Mouse (Mus musculus): ENCODE measurements around the gene Gpr37l1.

Gene Gpr37l1

DNA sequence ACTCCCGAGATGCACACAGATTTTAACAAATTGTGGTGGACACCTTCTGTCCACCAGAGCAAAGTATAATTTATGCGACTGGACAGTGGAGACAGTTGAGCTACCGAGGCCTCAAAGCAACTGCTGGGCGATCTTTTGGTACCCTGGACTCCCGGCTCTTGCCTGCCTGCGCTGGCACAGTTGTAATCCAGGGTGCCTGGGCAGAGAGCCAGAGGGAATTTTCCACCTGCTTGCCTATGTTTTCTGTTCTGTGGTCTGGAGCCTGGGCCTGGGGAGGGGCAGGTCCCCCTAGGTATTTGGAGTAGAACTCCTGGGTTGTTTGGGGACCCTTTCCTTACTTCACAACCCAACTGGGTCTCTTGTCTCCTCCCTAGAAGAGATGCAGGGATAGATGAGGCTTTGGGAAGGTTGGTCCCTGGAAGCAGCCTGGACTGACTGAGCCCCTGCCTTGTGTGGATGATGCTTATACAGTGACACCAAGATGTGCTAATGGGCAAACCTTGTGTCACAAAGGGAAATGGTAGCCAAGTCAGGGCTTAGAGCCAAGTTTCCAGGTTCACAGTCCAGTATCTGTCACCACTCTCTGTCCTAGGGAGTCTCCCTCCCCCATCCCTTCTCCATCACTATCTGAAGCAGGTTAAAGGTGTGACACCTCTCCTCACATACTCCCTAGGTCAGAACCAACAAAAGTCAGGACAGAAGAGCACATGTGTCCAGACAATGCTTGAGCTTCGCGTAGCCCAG is 14.6 kb upstream of the Gpr37l1 start:
- no peak for DNase-seq (ENCODE audit: low spot score)

DNA sequence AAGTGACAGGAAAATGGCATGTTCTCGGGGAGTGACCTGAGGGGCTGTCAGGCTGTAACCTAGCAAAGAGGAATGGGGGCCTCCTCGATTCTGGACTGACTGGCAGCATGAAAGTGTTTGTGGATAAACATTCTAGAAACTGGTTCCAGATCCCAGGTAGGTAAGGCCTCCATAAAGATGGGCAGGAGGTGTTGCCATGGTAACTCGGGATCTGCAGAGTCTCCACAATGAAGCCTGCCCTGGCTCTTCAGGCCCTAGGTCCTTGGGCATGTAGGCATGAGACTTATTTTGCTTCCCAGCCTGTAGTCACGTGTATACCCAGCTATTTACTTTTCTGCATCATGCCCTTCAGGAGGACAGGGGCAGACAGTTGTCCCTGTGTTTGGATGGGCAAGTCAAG is 13.8 kb upstream of the Gpr37l1 start:
- no peak for DNase-seq (ENCODE audit: low spot score)

DNA sequence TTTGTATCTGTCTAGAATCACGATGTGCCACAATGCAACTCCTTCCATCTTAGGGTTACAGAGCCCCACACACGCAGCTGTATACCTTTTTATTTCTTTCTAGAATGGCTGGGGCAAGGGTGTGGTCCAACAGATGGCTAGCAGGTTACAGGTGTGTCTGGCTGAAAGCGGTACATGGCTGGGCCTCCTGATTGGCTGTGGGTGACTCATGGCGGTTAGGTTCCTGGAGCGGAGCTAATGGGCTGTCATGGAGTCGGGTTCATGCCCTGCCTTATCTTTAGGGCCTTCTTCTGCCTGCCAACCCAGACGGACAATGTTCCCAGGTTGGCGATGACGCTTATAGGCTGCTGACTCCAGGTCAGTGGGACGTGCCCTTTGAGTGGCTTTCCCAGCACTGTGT is 13.3 kb upstream of the Gpr37l1 start:
- peak; percentile 66 for DNase-seq (ENCODE audit: low spot score)

DNA sequence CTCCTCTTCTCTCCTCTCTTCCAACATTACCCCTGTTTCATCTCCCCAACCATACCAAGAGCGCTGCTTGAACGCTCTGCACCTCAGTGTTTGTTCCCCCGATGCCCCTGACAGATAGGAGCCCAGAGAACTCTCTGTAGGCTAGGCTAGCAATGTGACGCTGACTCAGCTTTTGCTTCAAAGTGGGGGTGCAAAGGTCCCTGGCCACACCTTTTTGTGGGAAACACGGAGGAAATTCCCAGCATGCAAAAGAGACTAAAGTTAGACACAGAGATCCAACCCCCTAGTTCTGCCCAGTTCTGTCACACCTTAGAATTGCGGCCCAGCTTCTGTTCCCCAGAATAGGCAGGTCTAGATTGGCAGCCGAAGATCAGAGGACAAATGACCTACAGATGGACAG is 11.4 kb upstream of the Gpr37l1 start:
- DNase-seq (ENCODE audit: low spot score) = no peak

DNA sequence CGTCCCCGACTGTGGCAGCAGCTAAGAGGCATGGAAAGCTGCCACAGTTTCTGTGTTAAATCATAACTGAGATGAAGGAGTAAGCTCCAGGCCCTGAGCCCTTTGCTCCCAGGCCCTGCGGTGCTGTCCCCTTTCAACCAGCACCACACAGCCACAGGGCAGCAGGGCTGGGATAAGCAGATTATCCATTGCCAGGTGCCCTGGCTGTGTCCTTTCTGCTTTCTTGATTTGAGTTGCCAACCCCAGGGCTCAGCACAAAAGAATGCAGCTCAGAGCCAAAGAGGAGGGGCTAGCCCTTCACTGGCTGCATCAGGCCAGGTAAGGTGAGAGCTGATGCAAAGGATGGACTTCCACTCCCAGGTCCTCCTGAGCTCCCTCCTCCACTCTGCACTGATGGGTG is 10.2 kb upstream of the Gpr37l1 start:
- DNase-seq (ENCODE audit: low spot score) = no peak

DNA sequence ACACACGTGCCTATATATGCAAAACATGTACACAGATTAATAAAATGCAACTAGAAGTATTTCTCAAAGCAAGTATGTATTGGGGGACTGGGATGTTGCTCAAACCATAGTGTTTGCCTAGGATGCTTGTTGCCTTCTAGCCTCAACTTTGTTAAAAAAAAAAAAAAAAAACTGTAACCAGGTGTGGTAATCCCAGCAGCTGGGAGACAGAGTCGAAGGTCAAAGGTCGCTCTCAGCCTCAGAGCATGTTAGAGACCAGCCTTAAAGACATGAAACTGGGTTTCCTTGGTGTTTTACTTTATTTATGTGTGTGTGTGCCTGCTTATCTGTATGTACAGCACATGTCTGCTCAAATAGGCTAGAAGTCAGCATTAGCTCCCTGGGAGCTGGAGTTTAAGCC is 7.7 kb upstream of the Gpr37l1 start:
- no peak for DNase-seq (ENCODE audit: low spot score)

DNA sequence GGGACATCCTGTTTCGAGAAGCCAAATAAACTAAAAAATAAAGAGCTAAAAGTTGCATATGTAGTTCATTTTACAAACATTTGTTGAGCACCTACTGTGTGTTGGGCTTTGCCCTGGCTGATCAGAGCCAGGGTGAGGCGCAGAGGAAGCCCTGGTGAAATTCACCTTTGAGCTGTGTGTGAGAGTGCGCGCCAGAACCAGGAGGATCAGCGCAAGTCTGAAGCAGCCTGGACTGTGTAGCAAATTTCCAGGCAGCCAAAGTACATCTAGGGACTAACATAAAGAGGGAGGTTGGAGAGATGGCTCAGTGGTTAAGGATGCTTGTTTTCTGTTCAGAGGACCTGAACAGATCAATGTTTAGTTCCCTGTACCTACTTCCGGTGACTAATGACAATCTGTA is 5.8 kb upstream of the Gpr37l1 start:
- no peak for DNase-seq (ENCODE audit: low spot score)

DNA sequence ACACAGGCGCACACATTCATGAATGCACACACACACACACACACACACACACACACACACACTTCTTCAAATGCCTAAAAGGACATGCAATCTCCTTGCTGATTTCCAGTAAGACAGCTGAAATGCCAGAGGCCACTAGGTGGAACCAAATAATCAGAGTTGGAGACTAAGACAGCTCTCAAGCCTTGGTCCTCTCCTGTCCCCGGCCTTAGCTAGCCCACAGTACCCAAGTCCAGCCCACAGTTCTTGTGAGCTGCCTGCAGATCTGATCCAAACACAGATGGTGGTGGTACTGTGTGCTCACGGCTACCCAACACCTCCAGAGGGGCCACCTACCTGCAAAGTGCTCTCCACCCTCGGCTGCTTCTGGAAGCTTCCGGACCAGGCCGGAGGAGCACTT is 4.5 kb upstream of the Gpr37l1 start:
- peak; percentile 74 for DNase-seq (ENCODE audit: low spot score)

DNA sequence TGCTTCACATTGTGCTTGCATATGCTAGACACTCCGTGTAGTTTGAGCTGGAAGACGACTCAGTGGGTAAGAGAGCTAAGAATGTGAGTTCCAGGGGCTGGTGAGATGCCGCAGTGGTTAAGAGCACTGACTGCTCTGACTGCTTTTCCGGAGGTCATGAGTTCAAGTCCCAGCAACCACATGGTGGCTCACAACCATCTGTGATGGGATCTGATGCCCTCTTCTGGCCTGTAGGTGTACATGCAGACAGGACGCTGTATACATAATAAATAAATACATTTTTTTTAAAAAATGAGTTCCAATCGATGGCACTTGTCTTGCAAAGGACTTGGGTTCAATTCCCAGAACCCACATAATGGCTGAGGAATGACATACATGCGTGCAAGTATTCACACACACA is 3.7 kb upstream of the Gpr37l1 start:
- DNase-seq (ENCODE audit: low spot score) = no peak

DNA sequence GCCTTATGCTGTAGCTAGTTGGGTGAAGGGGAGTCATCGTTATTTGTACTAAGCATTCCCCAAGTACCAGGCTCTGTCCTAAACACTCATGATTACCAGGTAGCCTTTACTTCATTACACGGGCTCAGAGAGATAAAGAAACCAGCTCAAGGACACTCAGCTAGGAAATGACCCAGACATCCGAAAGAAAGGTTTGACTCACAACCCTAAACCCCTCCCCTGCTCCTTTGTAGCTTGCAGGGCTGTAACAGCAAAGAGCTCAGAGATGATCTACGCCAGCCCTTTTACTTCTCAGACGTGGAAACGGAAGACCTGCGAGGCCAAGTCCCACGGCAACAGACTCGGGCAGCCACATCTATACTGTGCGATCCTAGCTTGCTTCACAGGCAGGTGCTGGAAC is 2.8 kb upstream of the Gpr37l1 start:
- DNase-seq (ENCODE audit: low spot score) = no peak

DNA sequence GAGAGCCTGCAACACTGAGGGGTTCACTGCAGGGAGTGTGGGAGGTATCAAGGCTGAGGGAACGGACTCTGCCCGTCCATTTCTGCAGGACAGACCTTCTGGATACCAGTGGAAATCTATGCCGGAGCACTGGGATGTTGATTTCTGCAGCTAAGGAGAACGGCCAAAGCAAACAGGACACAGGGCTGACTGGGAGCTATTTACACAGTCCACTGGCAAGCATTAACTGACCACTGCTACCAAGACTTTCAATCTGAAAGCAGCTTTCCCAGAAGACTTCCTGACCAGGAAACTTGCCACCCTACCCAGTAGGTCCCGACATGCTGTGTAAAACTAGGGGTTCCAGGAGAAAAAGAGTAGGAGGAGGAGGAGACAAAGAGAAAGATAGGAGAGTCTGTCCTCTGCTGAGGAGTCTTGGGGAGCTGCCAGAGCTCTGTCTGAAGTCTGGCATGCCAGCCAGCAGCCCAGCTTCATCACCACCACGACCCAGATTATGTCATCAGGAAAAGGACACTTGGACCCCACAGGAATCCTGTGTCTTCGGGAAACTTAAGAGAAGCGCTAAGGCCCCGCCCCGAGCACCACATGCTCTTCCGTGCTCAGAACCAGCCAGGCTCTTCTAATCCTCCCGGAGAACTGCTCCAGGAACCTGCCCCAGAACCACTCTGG is 2.2 kb upstream of the Gpr37l1 start:
- no peak for DNase-seq (ENCODE audit: low spot score)

DNA sequence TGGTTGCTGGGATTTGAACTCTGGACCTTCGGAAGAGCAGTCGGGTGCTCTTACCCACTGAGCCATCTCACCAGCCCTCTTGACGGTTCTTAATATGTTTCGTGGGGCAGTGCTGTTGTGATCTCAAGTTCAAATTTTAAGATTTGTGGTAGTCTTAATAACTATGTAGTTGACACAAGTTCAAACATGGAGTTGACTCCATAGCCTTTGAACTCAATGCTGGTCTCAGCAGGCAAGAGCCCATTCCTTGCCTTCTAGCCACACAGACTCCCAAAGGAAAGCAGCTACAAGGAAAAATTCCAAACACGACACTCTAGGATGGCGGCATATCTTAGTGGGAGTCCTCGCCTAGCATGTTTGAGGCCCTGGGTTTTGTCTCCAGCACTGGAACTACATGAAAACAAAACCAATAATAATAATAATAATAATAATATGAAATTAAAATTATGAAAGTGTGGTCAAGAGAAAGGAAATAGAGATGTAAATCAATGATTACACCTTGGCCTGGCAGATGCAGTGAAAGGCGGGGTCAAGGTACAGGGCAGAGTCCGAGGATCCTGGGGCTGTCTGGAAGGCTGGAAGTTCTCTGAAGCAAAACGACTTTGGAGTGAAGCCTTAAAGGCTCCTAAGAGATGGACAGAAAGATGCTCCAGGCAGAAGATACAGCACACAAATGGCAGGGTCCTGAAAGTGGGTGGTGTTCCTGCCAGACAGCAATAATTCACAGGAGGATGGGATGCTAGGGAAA is 1.1 kb upstream of the Gpr37l1 start:
- DNase-seq (ENCODE audit: low spot score) = no peak

DNA sequence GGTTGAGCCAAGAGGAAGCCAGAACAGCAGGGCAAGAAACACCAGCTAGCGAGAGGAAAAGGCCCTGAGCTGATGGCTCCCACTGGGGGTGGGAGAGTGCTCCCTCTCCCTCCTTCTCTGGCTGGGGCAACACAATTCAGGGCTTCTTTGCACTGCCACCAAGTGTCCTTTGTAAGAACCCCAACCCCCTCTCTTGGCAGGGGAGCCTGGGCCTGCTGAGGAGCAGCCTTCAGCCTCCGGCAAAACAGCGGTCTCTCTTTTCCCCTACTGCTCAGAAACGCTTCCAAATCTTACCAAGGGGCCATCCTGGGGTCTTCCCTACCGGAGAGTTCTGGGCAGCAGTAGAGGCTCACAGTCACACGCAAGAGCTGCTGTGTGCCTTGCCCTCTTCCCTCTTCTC is 4.8 kb downstream of the Gpr37l1 start:
- no peak for DNase-seq (ENCODE audit: low spot score)

DNA sequence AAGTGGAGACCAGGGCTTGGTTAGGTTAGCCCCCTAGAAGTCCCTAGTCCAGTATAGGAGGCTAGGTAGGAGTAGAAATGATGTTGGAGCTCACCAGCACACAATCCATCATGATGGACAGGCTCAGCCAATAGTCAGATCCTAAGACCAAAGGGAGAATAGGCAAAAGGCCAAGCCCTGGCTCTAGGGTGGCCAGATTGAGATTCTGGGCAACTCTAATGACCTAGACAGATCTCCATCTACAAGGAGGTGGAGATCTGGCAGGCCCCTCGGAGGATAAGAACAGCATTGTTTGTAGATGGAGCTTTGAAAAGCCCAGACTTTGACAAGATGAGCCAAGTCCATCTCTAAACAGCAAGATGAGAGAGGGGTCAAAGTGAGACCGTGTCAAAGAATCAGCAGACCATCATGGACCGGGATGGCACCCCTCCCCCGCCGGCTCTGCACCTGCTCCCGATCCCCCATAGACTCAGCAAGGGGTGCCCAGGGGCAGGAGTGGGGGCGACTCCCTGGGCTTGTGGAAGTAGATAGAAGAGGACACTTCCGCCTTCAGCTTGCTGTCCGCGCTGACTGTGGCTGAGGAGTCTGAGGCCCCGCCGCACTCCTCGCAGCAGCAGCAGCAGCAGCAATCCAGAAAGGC is 7.0 kb downstream of the Gpr37l1 start:
- no peak for DNase-seq (ENCODE audit: low spot score)

DNA sequence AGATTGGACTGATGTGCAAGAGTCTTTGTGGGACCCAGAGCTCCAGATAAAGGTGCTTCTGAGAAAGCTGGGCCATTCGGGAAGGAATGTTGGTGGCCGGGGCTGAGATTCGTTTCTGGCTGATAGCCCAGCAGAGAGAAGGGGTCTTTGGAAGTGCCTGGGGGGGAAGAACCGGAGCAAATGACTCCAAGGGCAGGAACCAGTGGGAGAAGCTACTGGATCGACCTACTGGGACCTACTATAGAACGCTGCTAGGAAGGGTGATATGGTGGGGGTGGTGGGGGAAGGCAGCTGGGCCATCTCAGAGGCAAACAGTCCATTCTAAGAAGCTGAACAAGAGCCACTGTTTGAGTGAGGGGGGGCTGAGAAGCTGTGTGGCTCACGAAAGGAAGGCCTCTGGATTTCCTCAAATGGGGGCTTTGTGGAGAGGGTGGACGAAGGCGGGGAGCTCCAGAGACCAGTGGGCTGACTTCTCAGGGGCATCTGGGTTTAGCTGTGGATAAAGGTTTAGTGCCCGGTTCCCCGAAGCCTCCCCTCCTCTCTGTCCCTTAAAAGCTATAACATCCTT is 7.8 kb downstream of the Gpr37l1 start:
- DNase-seq (ENCODE audit: low spot score) = no peak

DNA sequence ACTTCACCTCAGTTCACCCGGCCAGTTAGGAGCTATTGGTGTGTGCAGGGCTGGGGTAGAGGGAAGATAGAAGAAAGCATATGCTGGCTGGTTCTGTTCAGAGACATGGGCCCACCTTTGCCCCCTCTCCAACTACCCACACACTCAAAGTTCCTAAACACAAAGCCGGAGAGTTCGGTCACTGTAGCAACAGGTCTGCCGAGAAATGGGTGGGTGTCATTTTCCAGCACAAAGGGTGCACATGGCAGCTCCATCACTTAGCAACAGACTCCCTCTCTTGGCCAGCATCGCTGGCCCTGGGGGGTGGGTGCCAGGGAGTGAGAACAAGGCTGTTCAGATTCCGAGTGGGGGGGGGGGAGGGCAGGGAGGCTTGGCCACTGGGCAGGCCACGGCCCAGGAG is 8.4 kb downstream of the Gpr37l1 start:
- no peak for DNase-seq (ENCODE audit: low spot score)

DNA sequence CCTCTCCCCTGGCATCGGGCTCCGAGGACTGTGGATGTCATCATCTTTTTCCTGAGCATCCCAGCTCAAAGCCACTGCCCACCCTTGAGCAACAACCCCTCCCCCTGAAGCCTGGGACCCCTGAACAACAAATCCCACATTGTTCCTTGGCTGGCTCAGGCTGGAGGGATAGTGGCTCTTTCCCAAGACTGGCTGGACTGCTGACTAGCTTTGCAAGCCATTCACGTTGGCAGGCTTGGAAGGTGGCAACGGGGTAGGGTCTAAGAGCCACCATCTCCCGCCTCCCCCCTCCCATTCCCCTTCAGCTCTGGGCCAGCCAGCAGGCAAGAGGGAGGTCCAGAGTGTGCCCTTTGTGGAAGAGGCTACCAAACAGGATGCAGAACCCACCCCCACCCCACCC is 8.8 kb downstream of the Gpr37l1 start:
- no peak for DNase-seq (ENCODE audit: low spot score)

DNA sequence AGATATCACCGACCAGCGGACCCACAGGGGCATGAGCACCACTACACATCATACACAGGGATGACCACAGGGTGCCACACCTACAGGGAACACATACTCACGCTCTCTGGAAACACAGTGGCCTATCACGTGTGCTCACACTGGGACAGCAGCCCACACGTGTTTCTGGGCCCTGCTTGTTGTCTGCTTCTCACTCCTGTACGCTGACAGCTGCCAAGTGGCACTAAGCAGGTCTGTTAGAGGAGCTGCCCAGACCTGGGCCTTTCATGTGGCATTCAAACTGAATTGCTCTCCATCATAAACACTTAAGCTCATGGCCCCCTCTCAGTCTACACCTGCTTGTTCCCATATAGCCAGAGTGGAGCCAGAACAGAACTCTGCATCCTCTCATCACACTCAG is 11.2 kb downstream of the Gpr37l1 start:
- DNase-seq (ENCODE audit: low spot score) = no peak

DNA sequence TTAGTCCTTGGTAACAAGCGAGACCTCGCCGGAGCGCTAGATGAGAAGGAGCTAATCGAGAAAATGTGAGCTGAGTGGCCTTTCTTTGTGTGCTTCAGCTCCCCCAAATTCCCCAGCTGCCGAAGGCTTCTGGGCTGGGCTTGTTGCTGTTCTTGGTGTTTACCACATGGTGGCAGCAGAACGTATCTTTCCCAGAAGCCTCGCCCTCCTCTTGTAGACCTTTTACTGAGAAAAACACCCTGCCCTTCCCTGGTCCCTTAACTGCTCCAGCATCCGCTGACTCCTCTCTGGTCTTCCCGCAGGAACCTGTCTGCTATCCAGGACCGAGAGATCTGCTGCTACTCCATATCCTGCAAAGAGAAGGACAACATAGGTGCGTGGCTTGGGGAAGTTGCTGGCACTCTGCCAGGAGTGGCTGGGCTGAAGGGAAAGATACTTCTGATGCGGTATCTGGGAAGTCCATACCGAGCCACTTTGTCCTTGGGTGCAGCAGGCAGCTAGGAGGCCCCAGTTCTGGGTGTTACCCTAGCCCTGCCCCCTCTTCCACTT is 13.0 kb downstream of the Gpr37l1 start:
- DNase-seq (ENCODE audit: low spot score) = peak; percentile 75

DNA sequence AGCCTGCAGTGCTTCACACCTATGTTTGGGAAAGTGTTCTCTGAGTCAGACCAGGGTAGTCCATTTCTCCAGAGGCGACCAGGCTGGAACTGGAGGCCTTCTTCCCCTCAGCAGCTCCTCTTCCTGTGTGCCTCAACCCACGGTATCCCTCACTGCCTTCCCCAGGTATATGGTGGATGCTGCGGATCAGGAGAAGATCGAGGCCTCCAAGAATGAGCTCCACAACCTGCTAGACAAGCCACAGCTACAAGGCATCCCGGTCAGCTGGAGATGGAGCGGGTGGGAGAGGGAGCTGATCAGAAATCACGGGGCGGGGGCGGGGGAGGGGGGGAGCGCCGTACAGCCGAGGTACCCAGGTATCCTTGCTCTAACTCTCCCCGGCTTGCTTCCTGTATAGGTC is 13.5 kb downstream of the Gpr37l1 start:
- no peak for DNase-seq (ENCODE audit: low spot score)

DNA sequence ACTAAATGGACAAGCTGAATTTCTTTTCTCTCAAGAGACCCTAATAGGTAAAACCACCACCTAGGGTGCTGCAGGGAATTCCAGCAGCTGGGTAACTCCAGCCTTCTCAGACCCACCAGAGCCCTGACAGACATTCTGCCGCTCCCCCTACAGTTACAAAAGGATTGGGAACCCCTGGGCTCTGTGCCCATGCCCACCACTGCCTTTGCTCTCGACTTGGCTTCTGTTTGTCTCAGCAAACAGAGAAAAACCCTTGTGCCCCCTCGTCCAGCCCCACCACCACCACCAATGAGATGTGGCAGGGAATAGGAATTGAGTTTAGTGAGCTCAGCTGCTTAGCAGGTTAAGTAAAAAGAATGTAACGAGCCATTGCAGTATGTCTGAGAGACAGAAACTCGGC is 18.5 kb downstream of the Gpr37l1 start:
- no peak for DNase-seq (ENCODE audit: low spot score)

DNA sequence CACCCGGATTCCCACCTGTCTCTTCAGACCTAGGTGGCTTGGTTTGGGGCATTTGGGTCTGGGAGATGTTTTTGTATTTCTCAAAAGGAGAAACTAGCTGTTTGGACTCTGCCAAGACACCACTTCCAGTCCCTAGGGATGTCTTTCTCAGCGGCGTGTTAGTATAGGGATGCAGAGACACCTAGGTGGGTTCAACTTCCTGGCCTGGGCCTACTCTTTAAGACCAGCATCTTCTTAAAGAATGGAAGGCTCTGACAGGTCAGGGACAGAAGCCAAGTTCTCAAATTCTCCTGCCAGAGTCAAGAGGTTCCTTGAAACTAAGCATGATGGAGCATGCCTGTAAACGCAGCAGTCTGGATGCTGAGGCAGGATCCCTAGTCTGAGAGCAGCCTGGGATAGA is 19.0 kb downstream of the Gpr37l1 start:
- no peak for DNase-seq (ENCODE audit: low spot score)

Measured in urinary bladder, postnatal 14 days (tissue).